Mouse (Mus musculus) ovary, postnatal 14 days (tissue): ENCODE data around the gene 1810024B03Rik.
"Not testable (repeated sequence)": the region's sequence is repeated elsewhere in the genome, so short reads cannot be mapped to it uniquely, and the experiment has no call there.

ENCODE experiments used
- DNase-seq: peaks from one replicate; pipeline ENCODE4 v3.0.0; 2022; ENCODE audit warnings: low spot score

Gene 1810024B03Rik

GRCm38 (mm10) chr2:127182598-127183381 lies 25.3 kb downstream of the 1810024B03Rik start:
- DNase-seq: peak; percentile 53

- DNase-seq: not testable (repeated sequence)
These were observed 41.8 kb downstream of the 1810024B03Rik start for GRCm38 (mm10) chr2:127166261-127166660.

- DNase-seq: no peak
These were observed 42.4 kb downstream of the 1810024B03Rik start for GRCm38 (mm10) chr2:127165675-127166074.

GRCm38 (mm10) chr2:127145699-127146098 lies 62.4 kb downstream of the 1810024B03Rik start:
- DNase-seq: no peak

- DNase-seq: peak; percentile 52
These were observed 64.7 kb downstream of the 1810024B03Rik start, which contains the start of gene Itpripl1 for GRCm38 (mm10) chr2:127143158-127144063. Gene Itpripl1, minus strand, starts transcription at chr2:127143442.

GRCm38 (mm10) chr2:127142577-127143157 lies 65.4 kb downstream of the 1810024B03Rik start:
- no peak for DNase-seq

GRCm38 (mm10) chr2:127142031-127142430 lies 66.0 kb downstream of the 1810024B03Rik start:
- DNase-seq: no peak

- no peak for DNase-seq
These were observed 68.1 kb downstream of the 1810024B03Rik start for GRCm38 (mm10) chr2:127140011-127140410.

- DNase-seq: no peak
These were observed 68.5 kb downstream of the 1810024B03Rik start for GRCm38 (mm10) chr2:127139605-127140004.

- DNase-seq: no peak
These were observed 69.0 kb downstream of the 1810024B03Rik start for GRCm38 (mm10) chr2:127139094-127139493.

GRCm38 (mm10) chr2:127138449-127138848 lies 69.6 kb downstream of the 1810024B03Rik start:
- DNase-seq: no peak

- DNase-seq: no peak
These were observed 70.2 kb downstream of the 1810024B03Rik start for GRCm38 (mm10) chr2:127137838-127138420.

- DNase-seq: no peak
These were observed 71.1 kb downstream of the 1810024B03Rik start for GRCm38 (mm10) chr2:127136979-127137378.
